8 mouse cellular contexts compared by ENCODE assay signal in genomic region chr11:98858759-98859731, GRCm38 (mm10). TPM values are rescaled to one million over a fixed set of nuclear protein-coding genes. Genes with fewer than 3 reads are reported as not detected.
DNase-seq lines count a peak whose midpoint lies in the region; ATAC-seq and TF ChIP-seq lines count a peak whose summit lies in the region.

No protein-coding gene starts in this region.

- no peak for TF ChIP-seq POLR2A in CH12.LX (IDR thresholded peaks at IDR 0.05; ENCODE audit: low read depth, low read length)
- TF ChIP-seq POLR2A in embryonic fibroblast, embryonic 13.5 days (IDR thresholded peaks at IDR 0.05; ENCODE audit: low read depth, low read length): no peak
- no peak for TF ChIP-seq POLR2A in thymus, adult 2 months (IDR thresholded peaks at IDR 0.05; ENCODE audit: control insufficient read depth, extremely low read depth, insufficient read depth, low read length, poor library complexity)

- H3K27me3 ChIP-seq in CH12.LX (replicated peaks): no peaks in the 10 kb centered on the region
- no peaks in the 10 kb centered on the region for H3K27me3 ChIP-seq in heart, embryonic 14.5 days (ENCODE audit: control insufficient read depth, insufficient read depth, low read length)
- H3K27me3 ChIP-seq in liver, embryonic 13.5 days: no peaks in the 10 kb centered on the region
- H3K27me3 ChIP-seq in thymus, adult 2 months (ENCODE audit: control insufficient read depth, insufficient read depth, low read length): no peaks in the 10 kb centered on the region

- TF ChIP-seq EP300 in CH12.LX (IDR thresholded peaks at IDR 0.05; ENCODE audit: low read length): no peak

- WGBS in heart, embryonic 14.5 days: 37% methylated on average over 14 of the region's 14 CpGs
- 30% methylated on average over 14 of the region's 14 CpGs for WGBS in liver, embryonic 13.5 days (ENCODE audit: insufficient replicate concordance)
- 42% methylated on average over 14 of the region's 14 CpGs for WGBS in thymus, adult 2 months

- H3K9me3 ChIP-seq in CH12.LX (replicated peaks; ENCODE audit: low read length): no peaks in the 10 kb centered on the region
- H3K9me3 ChIP-seq in heart, embryonic 14.5 days (ENCODE audit: control insufficient read depth, low read length): no peaks in the 10 kb centered on the region
- H3K9me3 ChIP-seq in liver, embryonic 13.5 days (replicated peaks): no peaks in the 10 kb centered on the region

- H3K27ac ChIP-seq in CH12.LX (ENCODE audit: insufficient read depth, low read depth): no peak overlapping the region
- H3K27ac ChIP-seq in embryonic fibroblast, embryonic 13.5 days (ENCODE audit: insufficient read depth, low read length): no peak overlapping the region
- no peak overlapping the region for H3K27ac ChIP-seq in heart, embryonic 14.5 days (replicated peaks in 1 of 2; ENCODE audit: control insufficient read depth in 1 of 2, insufficient read depth in 1 of 2, low read depth in 2 of 2, low read length in 2 of 2)
- H3K27ac ChIP-seq in liver, embryonic 13.5 days: 0 out of 2 replicates have a peak overlapping the region, but pooled peaks have one; percentile 10
- no peak overlapping the region for H3K27ac ChIP-seq in thymus, adult 2 months (ENCODE audit: control insufficient read depth, insufficient read depth, low read length)

- H3K36me3 ChIP-seq in CH12.LX (replicated peaks in 1 of 2; ENCODE audit: control insufficient read depth in 1 of 2, insufficient read depth in 1 of 2, low read length in 1 of 2): no peaks in the 10 kb centered on the region
- H3K36me3 ChIP-seq in heart, embryonic 14.5 days (ENCODE audit: control insufficient read depth, insufficient read depth, low read length): no peaks in the 10 kb centered on the region
- H3K36me3 ChIP-seq in liver, embryonic 13.5 days: no peaks in the 10 kb centered on the region
- no peaks in the 10 kb centered on the region for H3K36me3 ChIP-seq in thymus, adult 2 months (ENCODE audit: control insufficient read depth, insufficient read depth, low read length)

- H3K9ac ChIP-seq in CH12.LX (ENCODE audit: insufficient read depth, low read depth): no peak overlapping the region
- no peak overlapping the region for H3K9ac ChIP-seq in heart, embryonic 14.5 days (ENCODE audit: low read length)
- peak overlapping the region; percentile 49; the same call in 1 of the 2 replicates for H3K9ac ChIP-seq in liver, embryonic 13.5 days

- 0 out of 2 replicates have a peak overlapping the region, but pooled peaks have one; percentile 8 for H3K4me2 ChIP-seq in CH12.LX (ENCODE audit: insufficient read depth, low read depth, poor library complexity, severe bottlenecking)
- no peak overlapping the region for H3K4me2 ChIP-seq in heart, embryonic 14.5 days (ENCODE audit: low read length)
- H3K4me2 ChIP-seq in liver, embryonic 13.5 days: peak overlapping the region; percentile 36; the same call in 1 of the 2 replicates

- TF ChIP-seq CTCF in CH12.LX (conservative IDR thresholded peaks at IDR 0.05 in 1 of 2, IDR thresholded peaks at IDR 0.05 in 1 of 2; ENCODE audit: low read depth in 2 of 2, low read length in 2 of 2): peak; percentile 87 to 96
- TF ChIP-seq CTCF in embryonic fibroblast, embryonic 13.5 days (IDR thresholded peaks at IDR 0.05; ENCODE audit: borderline replicate concordance, insufficient read depth, low read length): 0 out of 2 replicates have a peak, but pooled peaks have one; percentile 9
- peak; percentile 39; the same call in 1 of the 2 replicates for TF ChIP-seq CTCF in thymus, adult 2 months (IDR thresholded peaks at IDR 0.05; ENCODE audit: borderline replicate concordance, control insufficient read depth, extremely low read depth, insufficient read depth, low read length, poor library complexity)

- DNase-seq in CH12.LX (ENCODE audit: extremely low read depth): peak; percentile 88
- peak; percentile 87 to 90 for DNase-seq in adrenal gland, postnatal 36 days
- DNase-seq in kidney, postnatal 25 days: peak; percentile 85 to 97
- peak; percentile 74 for DNase-seq in liver, embryonic 13.5 days
- peak; percentile 82 for DNase-seq in ovary, postnatal 10 days (ENCODE audit: low spot score)
- DNase-seq in thymus, adult 2 months: peak; percentile 82

- H3K4me1 ChIP-seq in CH12.LX (ENCODE audit: control insufficient read depth in 1 of 2, insufficient read depth in 2 of 2): peaks cover 9 to 13% of the 10 kb centered on the region in 2 experiments
- 0 out of 2 replicates have a peak, but pooled peaks cover 4% of the 10 kb centered on the region for H3K4me1 ChIP-seq in embryonic fibroblast, embryonic 13.5 days (ENCODE audit: control insufficient read depth, insufficient read depth, low read length)
- 0 out of 4 replicates have a peak, but pooled peaks cover 0 to 3% of the 10 kb centered on the region in 2 experiments for H3K4me1 ChIP-seq in heart, embryonic 14.5 days (ENCODE audit: control insufficient read depth in 2 of 2, insufficient read depth in 2 of 2, low read length in 2 of 2)
- peaks cover 15% of the 10 kb centered on the region for H3K4me1 ChIP-seq in liver, embryonic 13.5 days (replicated peaks)
- H3K4me1 ChIP-seq in thymus, adult 2 months (replicated peaks; ENCODE audit: control insufficient read depth, insufficient read depth, low read length): peaks cover 6% of the 10 kb centered on the region; the same call in 1 of the 2 replicates

- no peaks in the 10 kb centered on the region; the same call in none of the 2 replicates for H3K79me2 ChIP-seq in CH12.LX (replicated peaks; ENCODE audit: control insufficient read depth, extremely low read depth, insufficient read depth, poor library complexity, severe bottlenecking)

- no peak overlapping the region for H3K4me3 ChIP-seq in CH12.LX (replicated peaks in 1 of 3; ENCODE audit: low read depth in 2 of 3, low read length in 2 of 3, poor library complexity in 1 of 3)
- H3K4me3 ChIP-seq in embryonic fibroblast, embryonic 13.5 days (ENCODE audit: insufficient read depth, low read length): no peak overlapping the region
- no peak overlapping the region for H3K4me3 ChIP-seq in heart, embryonic 14.5 days (ENCODE audit: control insufficient read depth in 1 of 2, insufficient read depth in 1 of 2, low read depth in 1 of 2, low read length in 2 of 2)
- 0 out of 2 replicates have a peak overlapping the region, but pooled peaks have one; percentile 11 for H3K4me3 ChIP-seq in liver, embryonic 13.5 days (replicated peaks)
- H3K4me3 ChIP-seq in thymus, adult 2 months (ENCODE audit: control insufficient read depth, insufficient read depth, low read length): no peak overlapping the region

- 0 out of 2 replicates have a peak, but pooled peaks have one; percentile 33 for ATAC-seq in heart, embryonic 14.5 days (ENCODE audit: insufficient number of reproducible peaks, insufficient read depth, low FRiP score, low read depth)
- ATAC-seq in liver, embryonic 13.5 days (ENCODE audit: low read depth): peak; percentile 58

- TF ChIP-seq RAD21 in CH12.LX (IDR thresholded peaks at IDR 0.05; ENCODE audit: low read depth, low read length): peak; percentile 49

- dilution Hi-C loops in CH12.LX (cut with MboI; ENCODE audit: extremely low pct_ligation_motif_present, extremely low pct_unique_long_range_greater_than_20kb, low sequenced_read_pairs): no loop called here

- in situ Hi-C loops in CH12.LX (cut with MboI; ENCODE audit: low pct_ligation_motif_present, low pct_unique_long_range_greater_than_20kb, low sequenced_read_pairs): no loop called here

TF ChIP-seq in CH12.LX, 34 proteins besides CTCF, POLR2A, EP300 and RAD21 (continues in another document):
- TF ChIP-seq MYC (IDR thresholded peaks at IDR 0.05; ENCODE audit: low read depth, low read length): peak; percentile 98
- peak; percentile 37 for TF ChIP-seq USF1 (IDR thresholded peaks at IDR 0.05; ENCODE audit: low read depth, low read length)

RNA-seq across cellular contexts. Expression of gene Wipf2, which starts 4.4 kb away (rescaled TPM):
- 4.7 TPM in 2 replicates for total RNA-seq in CH12.LX (2012; rRNA removed)
- 1.9 and 2.1 TPM in 2 replicates for total RNA-seq in CH12.LX (2014; rRNA removed)
- 7.7 and 9.7 TPM in 2 replicates for polyA plus RNA-seq in CH12.LX (2012; ENCODE audit: insufficient read length, low read depth)
- total RNA-seq in adrenal gland, postnatal 36 days (2021): 10 to 100 TPM; 19.8 to 21.1 TPM
- 10.7 and 11.4 TPM in 2 replicates for polyA plus RNA-seq in embryonic fibroblast, embryonic 13.5 days (2011; ENCODE audit: insufficient read length, low read depth, missing spikeins)
- polyA plus RNA-seq in heart, embryonic 14.5 days (2014; fragmentation: Nextera tagmentation; extraction: Ambion mirVana): 3.1 and 3.2 TPM in 2 replicates
- polyA plus RNA-seq in liver, embryonic 13.5 days (2015; fragmentation: Nextera tagmentation; extraction: Ambion mirVana): 1.3 TPM in 2 replicates
- 23.9 and 30.3 TPM in 2 replicates for polyA plus RNA-seq in thymus, adult 2 months (2012; rRNA removed)

RNA-seq across cellular contexts. Expression of gene Rapgefl1, which starts 22.5 kb away (rescaled TPM):
- total RNA-seq in CH12.LX (2012; rRNA removed) (0.04 and 0.08 TPM in 2 replicates), CH12.LX (2014; rRNA removed) (0.11 TPM in 1 of 2 replicates, not detected in the other)
- polyA plus RNA-seq in CH12.LX (2012; ENCODE audit: insufficient read length, low read depth): 0.25 and 0.29 TPM in 2 replicates
- total RNA-seq in adrenal gland, postnatal 36 days (2021): under 1 TPM; 0.46 to 0.69 TPM
- 1.6 and 2.0 TPM in 2 replicates for polyA plus RNA-seq in embryonic fibroblast, embryonic 13.5 days (2011; ENCODE audit: insufficient read length, low read depth, missing spikeins)
- 0.82 and 0.95 TPM in 2 replicates for polyA plus RNA-seq in heart, embryonic 14.5 days (2014; fragmentation: Nextera tagmentation; extraction: Ambion mirVana)
- polyA plus RNA-seq in liver, embryonic 13.5 days (2015; fragmentation: Nextera tagmentation; extraction: Ambion mirVana): 0.20 and 0.23 TPM in 2 replicates
- 8.5 and 11.6 TPM in 2 replicates for polyA plus RNA-seq in thymus, adult 2 months (2012; rRNA removed)

RNA-seq across cellular contexts. Expression of gene Cdc6, which starts 48.6 kb away (rescaled TPM):
- total RNA-seq in CH12.LX (2012; rRNA removed) (47.4 and 78.9 TPM in 2 replicates), CH12.LX (2014; rRNA removed) (93.7 and 99.3 TPM in 2 replicates)
- 81.3 and 91.9 TPM in 2 replicates for polyA plus RNA-seq in CH12.LX (2012; ENCODE audit: insufficient read length, low read depth)
- 1 to 10 TPM in 1 of 2 experiments, under 1 TPM in 1; 0.89 to 1.5 TPM for total RNA-seq in adrenal gland, postnatal 36 days (2021)
- polyA plus RNA-seq in embryonic fibroblast, embryonic 13.5 days (2011; ENCODE audit: insufficient read length, low read depth, missing spikeins): 7.4 and 11.8 TPM in 2 replicates
- 15.6 and 17.5 TPM in 2 replicates for polyA plus RNA-seq in heart, embryonic 14.5 days (2014; fragmentation: Nextera tagmentation; extraction: Ambion mirVana)
- polyA plus RNA-seq in liver, embryonic 13.5 days (2015; fragmentation: Nextera tagmentation; extraction: Ambion mirVana): 69.1 and 79.8 TPM in 2 replicates
- 8.4 and 12.2 TPM in 2 replicates for polyA plus RNA-seq in thymus, adult 2 months (2012; rRNA removed)

RNA-seq across cellular contexts. Expression of gene Casc3, which starts 54.3 kb away (rescaled TPM):
- 16.7 and 18.3 TPM in 2 replicates for total RNA-seq in CH12.LX (2012; rRNA removed)
- total RNA-seq in CH12.LX (2014; rRNA removed): 14.4 and 14.7 TPM in 2 replicates
- polyA plus RNA-seq in CH12.LX (2012; ENCODE audit: insufficient read length, low read depth): 71.7 and 93.0 TPM in 2 replicates
- 10 to 100 TPM; 29.6 to 34.3 TPM for total RNA-seq in adrenal gland, postnatal 36 days (2021)
- 29.7 and 36.7 TPM in 2 replicates for polyA plus RNA-seq in embryonic fibroblast, embryonic 13.5 days (2011; ENCODE audit: insufficient read length, low read depth, missing spikeins)
- polyA plus RNA-seq in heart, embryonic 14.5 days (2014; fragmentation: Nextera tagmentation; extraction: Ambion mirVana): 22.6 and 22.9 TPM in 2 replicates
- polyA plus RNA-seq in liver, embryonic 13.5 days (2015; fragmentation: Nextera tagmentation; extraction: Ambion mirVana): 13.3 and 16.1 TPM in 2 replicates
- 66.5 and 72.2 TPM in 2 replicates for polyA plus RNA-seq in thymus, adult 2 months (2012; rRNA removed)

Comparison
In these comparisons a context has a peak if more than half of its experiments do, and no peak if none do; other contexts are left out.
1. CTCF ChIP-seq: peak in every context shown above with its lines; median percentile 92 in CH12.LX; 39 in thymus, adult 2 months; 9 in embryonic fibroblast, embryonic 13.5 days.